Mouse (Mus musculus) heart, embryonic 12.5 days (tissue): ENCODE data around the gene Iqck. TPM values are rescaled to one million over a fixed set of nuclear protein-coding genes. Genes with fewer than 3 reads are reported as not detected.
A peak's percentile ranks its signal among the peaks of the same experiment; 100 is the strongest.

Experiments used
- ATAC-seq: fragments of 200-750 bp; cut with Nextera tagmentation; 2 replicates; pipeline ENCODE4 v1.8.0; 2017; ENCODE audit warnings: moderate TSS enrichment, moderate library complexity; ENCODE audit not compliant: insufficient number of reproducible peaks, low FRiP score
- H3K27ac ChIP-seq: fragments of 300-500 bp; sonication (generic); 2 replicates; pipeline ENCODE4 v1.5.1; 2016; ENCODE audit warnings: mild to moderate bottlenecking, moderate library complexity; ENCODE audit not compliant: poor library complexity, severe bottlenecking
- H3K27me3 ChIP-seq: fragments of 300-500 bp; sonication (generic); replicated peaks from 2 replicates; pipeline ENCODE4 v1.6.1; 2016; ENCODE audit warnings: mild to moderate bottlenecking, moderate library complexity
- H3K36me3 ChIP-seq: fragments of 300-500 bp; sonication (generic); 2 replicates; pipeline ENCODE4 v1.6.1; 2016; ENCODE audit warnings: mild to moderate bottlenecking, moderate library complexity
- H3K4me1 ChIP-seq: fragments of 300-500 bp; sonication (generic); replicated peaks from 2 replicates; pipeline ENCODE4 v1.6.1; 2016; ENCODE audit warnings: mild to moderate bottlenecking
- H3K4me2 ChIP-seq: fragments of 300-500 bp; sonication (generic); 2 replicates; pipeline ENCODE4 v1.6.1; 2016; ENCODE audit warnings: mild to moderate bottlenecking, moderate library complexity
- H3K4me3 ChIP-seq: fragments of 300-500 bp; sonication (generic); 2 replicates; pipeline ENCODE4 v1.5.1; 2016; ENCODE audit warnings: mild to moderate bottlenecking
- H3K9ac ChIP-seq: fragments of 300-500 bp; sonication (generic); 2 replicates; pipeline ENCODE4 v1.6.1; 2016; ENCODE audit warnings: mild to moderate bottlenecking, moderate library complexity
- H3K9me3 ChIP-seq: fragments of 300-500 bp; sonication (generic); replicated peaks from 2 replicates; pipeline ENCODE4 v1.6.1; 2016; ENCODE audit warnings: mild to moderate bottlenecking, moderate library complexity
- whole genome bisulfite sequencing: fragments of 180-500 bp; shearing (Covaris S2); methylation state at CpG from one replicate; pipeline ENCODE4 v1.1.7; 2016; 5-methylcytosine and 5-hydroxymethylcytosine counted together
- polyA plus RNA-seq: library from polyadenylated mRNA; unstranded; fragments of >200 nt; fragmentation: Nextera tagmentation; extraction: Ambion mirVana; gene quantifications from 2 replicates; pipeline ENCODE4 v1.2.1, GENCODE M21; 2016

The Iqck gene
- polyA plus RNA-seq, 1 experiment from 2014 or later: 1.5 TPM

DNA sequence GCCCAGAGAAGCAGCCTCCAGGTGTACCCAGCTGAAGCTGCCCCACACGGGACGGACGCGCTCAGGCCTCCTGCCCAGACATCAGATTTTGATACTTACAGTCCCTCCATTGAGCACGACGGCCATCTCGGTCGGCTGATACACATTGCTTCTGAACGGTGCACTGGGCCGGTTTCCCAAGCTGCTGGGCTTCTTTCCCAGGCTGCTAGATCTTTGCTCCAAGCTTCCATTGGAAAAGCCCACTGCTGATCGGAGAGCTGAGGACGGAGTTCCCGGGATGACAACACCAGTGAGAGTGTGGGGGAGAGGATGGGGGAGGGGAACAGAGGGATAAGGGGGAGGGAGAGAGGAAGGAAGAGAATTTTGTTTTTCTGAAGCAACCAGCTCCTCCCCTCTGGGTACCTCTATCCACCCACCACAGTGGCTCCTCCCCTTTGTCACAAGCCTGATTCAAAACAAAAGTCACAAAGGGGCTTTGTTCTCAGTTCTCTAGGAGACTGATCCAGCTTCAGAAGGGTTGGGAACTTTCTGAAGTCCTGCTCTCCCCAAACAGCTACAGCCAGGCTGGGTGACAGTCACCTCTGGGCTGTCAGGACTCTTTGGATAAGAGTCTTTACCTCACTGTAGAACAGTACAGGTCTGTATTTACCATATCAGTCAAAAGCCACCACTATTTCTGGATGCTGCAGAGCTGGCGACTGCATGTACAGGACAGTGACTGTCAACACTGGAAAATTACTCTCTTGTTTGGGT is 121.0 kb downstream of the Iqck start:
- H3K9ac ChIP-seq: no peak overlapping the region; the same call in 1 of the 2 replicates
- no peak overlapping the region; the same call in none of the 2 replicates for H3K27ac ChIP-seq
- ATAC-seq: 0 out of 2 replicates have a peak, but pooled peaks have one; percentile 37
- no peaks in the 10 kb centered on the region for H3K27me3 ChIP-seq
- H3K9me3 ChIP-seq: no peaks in the 10 kb centered on the region
- H3K4me1 ChIP-seq: peaks cover 15% of the 10 kb centered on the region
- peak overlapping the region; percentile 18; the same call in 1 of the 2 replicates for H3K4me3 ChIP-seq
- H3K4me2 ChIP-seq: peak overlapping the region; percentile 51
- WGBS: 19% methylated on average over 14 of the region's 14 CpGs
- no peaks in the 10 kb centered on the region; the same call in 1 of the 2 replicates for H3K36me3 ChIP-seq

DNA sequence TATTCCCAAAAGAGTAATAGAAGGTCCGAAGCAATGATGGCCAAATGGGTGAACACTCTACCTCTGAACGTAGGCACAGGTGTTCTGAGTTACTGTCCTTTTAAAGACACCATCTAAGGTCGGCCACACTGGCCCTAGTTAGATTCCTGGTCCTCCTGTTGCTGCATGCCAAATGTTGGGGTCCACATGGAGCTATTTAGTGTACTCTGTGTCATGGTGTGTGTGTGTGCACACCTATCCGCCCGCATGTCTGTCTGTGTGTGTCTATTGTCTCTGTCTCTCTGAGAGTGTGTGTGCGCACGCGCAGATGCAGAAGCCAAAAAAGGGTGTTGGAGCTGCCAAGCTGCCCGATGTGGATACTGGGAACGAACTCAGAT is 121.6 kb downstream of the Iqck start:
- H3K9me3 ChIP-seq: no peaks in the 10 kb centered on the region
- no peak overlapping the region for H3K4me2 ChIP-seq
- peaks cover 15% of the 10 kb centered on the region for H3K4me1 ChIP-seq
- ATAC-seq: no peak
- H3K36me3 ChIP-seq: no peaks in the 10 kb centered on the region; the same call in 1 of the 2 replicates
- H3K27ac ChIP-seq: peak overlapping the region; percentile 14; the same call in 1 of the 2 replicates
- H3K4me3 ChIP-seq: no peak overlapping the region
- 79% methylated on average over 10 of the region's 10 CpGs for WGBS
- no peaks in the 10 kb centered on the region for H3K27me3 ChIP-seq
- no peak overlapping the region for H3K9ac ChIP-seq

DNA sequence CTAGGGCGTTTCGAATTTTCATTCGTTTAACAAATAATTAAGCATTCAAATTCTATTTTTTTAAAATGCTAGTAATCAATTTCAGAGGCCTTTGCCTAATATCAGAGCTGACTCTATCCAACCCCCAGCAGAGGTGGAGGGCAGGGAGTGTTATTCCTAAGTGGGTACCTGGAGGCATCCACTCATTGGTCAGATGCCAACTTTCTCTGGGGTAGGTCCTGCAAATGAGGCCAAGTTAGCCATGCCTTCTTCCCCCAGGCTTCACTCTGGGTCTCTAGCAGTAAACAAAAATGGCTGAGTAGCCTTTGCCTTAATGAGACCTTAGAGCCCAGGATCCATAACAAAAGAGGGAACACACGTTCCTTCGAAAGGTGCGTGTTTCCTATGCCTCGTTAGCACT is 123.6 kb downstream of the Iqck start:
- WGBS: 81% methylated on average over 7 of the region's 7 CpGs
- Histone ChIP-seq H3K9ac (no peak overlapping the region), H3K4me1 (peaks cover 15% of the 10 kb centered on the region), H3K36me3 (peaks cover 10% of the 10 kb centered on the region), H3K4me2 (no peak overlapping the region), H3K27ac (no peak overlapping the region), H3K9me3 (no peaks in the 10 kb centered on the region), H3K4me3 (no peak overlapping the region), H3K27me3 (no peaks in the 10 kb centered on the region)
- ATAC-seq: no peak

- H3K4me1 ChIP-seq: peaks cover 15% of the 10 kb centered on the region
- WGBS: 73% methylated on average over 9 of the region's 9 CpGs
- no peak overlapping the region for H3K27ac ChIP-seq
- no peak overlapping the region for H3K4me2 ChIP-seq
- H3K9me3 ChIP-seq: no peaks in the 10 kb centered on the region
- H3K9ac ChIP-seq: no peak overlapping the region
- H3K27me3 ChIP-seq: no peaks in the 10 kb centered on the region
- ATAC-seq: no peak
- H3K4me3 ChIP-seq: no peak overlapping the region
- H3K36me3 ChIP-seq: peaks cover 12% of the 10 kb centered on the region
Observed at GRCm38 (mm10) chr7:118979708-118980107, 124.2 kb downstream of the Iqck start.

DNA sequence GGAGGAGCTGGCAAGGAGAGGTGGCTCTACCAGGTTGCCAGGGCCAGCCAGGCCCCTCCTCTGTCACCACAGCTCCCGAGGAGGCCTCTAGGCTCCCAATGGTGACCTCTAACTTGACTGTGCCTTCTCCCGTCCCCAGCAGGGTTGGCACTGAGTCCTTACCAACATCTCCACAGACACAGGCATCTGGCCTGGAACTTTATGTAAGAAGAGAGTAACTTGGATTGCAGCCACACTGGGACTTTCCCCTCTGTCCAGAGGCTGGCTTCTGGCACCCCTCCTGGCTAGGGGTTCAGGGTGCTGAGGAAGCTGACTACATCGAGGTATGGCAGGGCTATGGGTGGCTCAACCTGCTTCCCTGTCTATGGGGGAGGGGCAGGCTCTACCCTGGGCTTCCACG is 125.8 kb downstream of the Iqck start:
- H3K9me3 ChIP-seq: no peaks in the 10 kb centered on the region
- H3K4me2 ChIP-seq: no peak overlapping the region
- no peak overlapping the region for H3K9ac ChIP-seq
- H3K27me3 ChIP-seq: no peaks in the 10 kb centered on the region
- ATAC-seq: no peak
- H3K36me3 ChIP-seq: peaks cover 12% of the 10 kb centered on the region
- peaks cover 11% of the 10 kb centered on the region for H3K4me1 ChIP-seq
- H3K4me3 ChIP-seq: no peak overlapping the region
- H3K27ac ChIP-seq: no peak overlapping the region
- 68% methylated on average over 4 of the region's 4 CpGs for WGBS

- H3K36me3 ChIP-seq: peaks cover 12% of the 10 kb centered on the region
- no peaks in the 10 kb centered on the region for H3K9me3 ChIP-seq
- H3K9ac ChIP-seq: no peak overlapping the region
- H3K27me3 ChIP-seq: no peaks in the 10 kb centered on the region
- no peak for ATAC-seq
- H3K27ac ChIP-seq: no peak overlapping the region
- WGBS: 81% methylated on average over 5 of the region's 5 CpGs
- no peak overlapping the region for H3K4me2 ChIP-seq
- H3K4me1 ChIP-seq: peaks cover 6% of the 10 kb centered on the region
- H3K4me3 ChIP-seq: no peak overlapping the region
Observed at GRCm38 (mm10) chr7:118981831-118982230, 126.3 kb downstream of the Iqck start.

DNA sequence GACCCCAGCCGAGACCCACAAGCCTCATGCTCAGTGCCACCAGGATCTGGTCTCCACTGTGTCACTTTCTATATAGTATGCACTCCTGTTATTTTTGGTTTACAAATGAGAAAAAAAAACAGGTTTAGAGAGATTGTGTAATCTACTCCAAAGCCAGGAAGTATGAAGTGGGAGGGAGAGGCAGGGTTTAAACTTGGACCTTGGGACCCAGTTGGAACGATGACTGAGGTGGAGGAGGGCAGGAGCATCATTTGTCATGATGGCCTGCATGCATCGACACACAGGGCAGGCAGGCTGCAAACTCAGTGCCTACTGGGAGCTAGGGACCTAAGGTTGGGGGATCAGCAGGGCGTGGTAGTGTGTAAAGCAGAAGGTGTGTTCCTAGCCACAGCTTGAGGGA is 127.0 kb downstream of the Iqck start:
- no peaks in the 10 kb centered on the region for H3K4me1 ChIP-seq
- no peak for ATAC-seq
- no peaks in the 10 kb centered on the region for H3K27me3 ChIP-seq
- H3K4me2 ChIP-seq: no peak overlapping the region
- H3K9ac ChIP-seq: no peak overlapping the region
- peaks cover 12% of the 10 kb centered on the region for H3K36me3 ChIP-seq
- no peak overlapping the region for H3K27ac ChIP-seq
- no peak overlapping the region for H3K4me3 ChIP-seq
- 78% methylated on average over 4 of the region's 4 CpGs for WGBS
- no peaks in the 10 kb centered on the region for H3K9me3 ChIP-seq

GRCm38 (mm10) chr7:118983961-118984360 is 128.4 kb downstream of the Iqck start:
- Histone ChIP-seq H3K4me3 (no peak overlapping the region), H3K4me2 (no peak overlapping the region), H3K27me3 (no peaks in the 10 kb centered on the region), H3K9me3 (no peaks in the 10 kb centered on the region), H3K27ac (no peak overlapping the region), H3K4me1 (0 out of 2 replicates have a peak, but pooled peaks cover 1% of the 10 kb centered on the region), H3K36me3 (peaks cover 12% of the 10 kb centered on the region), H3K9ac (no peak overlapping the region)
- no peak for ATAC-seq
- WGBS: 82% methylated on average over 19 of the region's 19 CpGs

GRCm38 (mm10) chr7:118985786-118986185 is 130.2 kb downstream of the Iqck start:
- Histone ChIP-seq H3K36me3 (peaks cover 12% of the 10 kb centered on the region), H3K9me3 (no peaks in the 10 kb centered on the region), H3K4me3 (no peak overlapping the region), H3K27ac (no peak overlapping the region), H3K4me2 (no peak overlapping the region), H3K27me3 (no peaks in the 10 kb centered on the region), H3K4me1 (peaks cover 11% of the 10 kb centered on the region), H3K9ac (no peak overlapping the region)
- 80% methylated on average over 4 of the region's 4 CpGs for WGBS
- no peak for ATAC-seq

DNA sequence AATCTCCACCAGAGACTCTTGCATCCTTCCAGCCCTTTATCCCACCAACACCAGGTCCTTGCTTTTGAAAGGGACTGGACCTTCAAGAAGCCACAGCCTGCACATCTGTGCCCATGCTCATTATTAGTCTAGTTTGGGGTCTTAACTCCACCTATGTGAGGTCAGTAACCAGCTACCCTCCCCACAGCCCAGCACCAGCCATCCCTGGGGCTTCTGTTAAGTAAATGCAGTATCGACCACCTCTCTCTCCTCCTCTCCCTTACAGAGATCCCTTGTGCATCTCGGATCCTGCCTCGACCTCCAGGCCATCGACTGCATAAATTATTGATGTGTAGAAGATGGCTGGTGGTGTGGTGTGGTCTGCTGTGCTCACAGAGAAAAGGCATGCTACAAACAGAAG is 130.8 kb downstream of the Iqck start:
- no peaks in the 10 kb centered on the region for H3K27me3 ChIP-seq
- 69% methylated on average over 4 of the region's 4 CpGs for WGBS
- peaks cover 12% of the 10 kb centered on the region for H3K36me3 ChIP-seq
- no peak overlapping the region for H3K4me2 ChIP-seq
- no peak overlapping the region for H3K27ac ChIP-seq
- no peak overlapping the region for H3K9ac ChIP-seq
- H3K9me3 ChIP-seq: no peaks in the 10 kb centered on the region
- ATAC-seq: no peak
- no peak overlapping the region for H3K4me3 ChIP-seq
- H3K4me1 ChIP-seq: peaks cover 11% of the 10 kb centered on the region

- no peak for ATAC-seq
- 47% methylated on average over 5 of the region's 5 CpGs for WGBS
- no peaks in the 10 kb centered on the region for H3K9me3 ChIP-seq
Observed at GRCm38 (mm10) chr7:118989275-118989856, 133.8 kb downstream of the Iqck start.

More at GRCm38 (mm10) chr7:118989275-118989856, 133.8 kb downstream of the Iqck start:
- Histone ChIP-seq H3K27me3 (0 out of 2 replicates have a peak, but pooled peaks cover 5% of the 10 kb centered on the region), H3K27ac (no peak overlapping the region), H3K4me2 (no peak overlapping the region), H3K4me3 (no peak overlapping the region), H3K9ac (no peak overlapping the region), H3K4me1 (peaks cover 33% of the 10 kb centered on the region), H3K36me3 (no peaks in the 10 kb centered on the region)
